Mouse (Mus musculus): Measurements from ENCODE around the gene Abca7.

The Abca7 gene

GRCm38 (mm10) chr10:79974668-79975067 is 21.6 kb upstream of the Abca7 start:
- no peak for DNase-seq

- no peak for DNase-seq
Observed at GRCm38 (mm10) chr10:79976071-79976721, 20.1 kb upstream of the Abca7 start.

- DNase-seq: no peak
Observed at GRCm38 (mm10) chr10:79976722-79977107, 19.6 kb upstream of the Abca7 start.

GRCm38 (mm10) chr10:79977324-79977723 is 19.0 kb upstream of the Abca7 start:
- DNase-seq: no peak

- DNase-seq: no peak
Observed at GRCm38 (mm10) chr10:79978061-79978460, 18.2 kb upstream of the Abca7 start.

GRCm38 (mm10) chr10:79979401-79980155 is 16.7 kb upstream of the Abca7 start:
- no peak for DNase-seq

- DNase-seq: no peak
Observed at GRCm38 (mm10) chr10:79983205-79983604, 13.1 kb upstream of the Abca7 start.

- peak; percentile 90 for DNase-seq
Observed at GRCm38 (mm10) chr10:79983670-79984069, 12.6 kb upstream of the Abca7 start.

- DNase-seq: peak; percentile 89
Observed at GRCm38 (mm10) chr10:79984195-79984816, 12.0 kb upstream of the Abca7 start, which contains the start of gene Tmem259. Gene Tmem259 (minus strand): TSS chr10:79984330.

GRCm38 (mm10) chr10:79984871-79985270 is 11.4 kb upstream of the Abca7 start:
- peak; percentile 99 for DNase-seq

- DNase-seq: peak; percentile 88
Observed at GRCm38 (mm10) chr10:79985334-79986231, 10.7 kb upstream of the Abca7 start.

- DNase-seq: peak; percentile 79
Observed at GRCm38 (mm10) chr10:79986232-79986878, 9.9 kb upstream of the Abca7 start.

GRCm38 (mm10) chr10:79986963-79987362 is 9.3 kb upstream of the Abca7 start:
- peak; percentile 87 for DNase-seq

- DNase-seq: no peak
Observed at GRCm38 (mm10) chr10:79987771-79988505, 8.4 kb upstream of the Abca7 start.

- no peak for DNase-seq
Observed at GRCm38 (mm10) chr10:79988506-79989271, 7.6 kb upstream of the Abca7 start, which contains the start of gene Cnn2. Gene Cnn2 (plus strand): TSS chr10:79988584.

- DNase-seq: no peak
Observed at GRCm38 (mm10) chr10:79989272-79989786, 7.0 kb upstream of the Abca7 start.

- no peak for DNase-seq
Observed at GRCm38 (mm10) chr10:79989870-79990269, 6.4 kb upstream of the Abca7 start.

- DNase-seq: no peak
Observed at GRCm38 (mm10) chr10:79991099-79991498, 5.2 kb upstream of the Abca7 start.

GRCm38 (mm10) chr10:79991548-79991947 is 4.7 kb upstream of the Abca7 start:
- DNase-seq: no peak

- no peak for DNase-seq
Observed at GRCm38 (mm10) chr10:79994397-79995115, 1.7 kb upstream of the Abca7 start.

Data from cerebellum, adult 9-11 months (tissue).